Comparison of ENCODE assay signal across 8 mouse cellular contexts in the genomic region with DNA sequence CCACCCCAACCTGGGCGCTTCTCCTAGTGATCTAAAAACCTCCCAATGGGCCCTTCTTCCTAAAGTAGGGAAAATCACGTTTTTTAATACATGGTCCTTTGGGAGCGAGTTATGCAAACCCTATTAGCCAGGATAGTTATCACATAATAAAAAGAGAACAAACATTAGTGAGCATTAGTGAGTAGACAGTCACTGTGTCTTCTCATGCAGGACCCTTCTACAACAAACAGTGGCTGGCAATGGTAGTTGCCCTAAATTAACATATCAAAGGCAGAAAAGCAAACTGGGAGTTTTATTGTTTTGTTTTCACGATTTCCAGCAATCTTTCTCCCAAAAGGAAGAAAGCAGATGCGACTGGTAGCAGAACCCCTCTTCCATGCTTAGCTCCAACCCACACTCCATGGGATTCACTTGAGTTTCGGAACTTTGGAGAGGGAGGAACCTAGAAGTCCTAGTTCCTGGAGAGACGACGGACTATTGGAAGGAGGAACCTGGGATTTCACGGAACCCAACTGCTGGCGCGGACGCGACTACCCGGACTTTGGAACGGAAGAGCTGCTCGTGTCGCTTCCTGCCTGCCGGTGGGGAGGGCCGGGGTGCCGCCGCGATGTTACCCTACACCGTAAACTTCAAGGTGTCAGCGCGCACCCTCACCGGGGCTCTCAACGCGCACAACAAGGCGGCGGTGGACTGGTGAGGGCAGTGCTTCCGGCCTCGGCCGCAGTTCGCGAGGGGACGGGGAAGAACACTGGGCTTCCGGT. TPM values are rescaled to one million over a fixed set of nuclear protein-coding genes. Genes with fewer than 3 reads are reported as not detected.
A peak's percentile ranks its signal among the peaks of the same experiment; 100 is the strongest.
DNase-seq lines count a peak whose midpoint lies in the region; ATAC-seq and TF ChIP-seq lines count a peak whose summit lies in the region.

A gene (plus strand): TSS at position 493 of the 761 bp plus-strand sequence.

- peak within 1 kb of the TSS; percentile 83 for H3K4me3 ChIP-seq in cortical plate, adult 2 months (ENCODE audit: insufficient read depth, low read length)
- peak within 1 kb of the TSS; percentile 98 for H3K4me3 ChIP-seq in megakaryocyte, embryonic 14.5 days (replicated peaks)

- no peaks in the 10 kb centered on the region for H3K4me1 ChIP-seq in cortical plate, adult 2 months (ENCODE audit: control insufficient read depth, insufficient read depth, low read length)
- H3K4me1 ChIP-seq in megakaryocyte, embryonic 14.5 days: peaks cover 25% of the 10 kb centered on the region

- peak; percentile 95 for ATAC-seq in activated CD4-positive, CD25-positive, alpha-beta regulatory T cell, adult 4 months

- TF ChIP-seq CTCF in cortical plate, adult 2 months (IDR thresholded peaks at IDR 0.05; ENCODE audit: extremely low read depth, insufficient read depth, low read length): no peak

- H3K27ac ChIP-seq in cortical plate, adult 2 months (ENCODE audit: insufficient read depth, low read length): peak within 1 kb of the TSS; percentile 63

- H3K9me3 ChIP-seq in megakaryocyte, embryonic 14.5 days: no peaks in the 10 kb centered on the region

- DNase-seq in gastrocnemius, adult 8-10 months (ENCODE audit: low spot score in 2 of 2): peak; percentile 68 to 83
- peak; percentile 57 for DNase-seq in hindlimb bud, embryonic 11.5 days (ENCODE audit: extremely low spot score, low read depth, low spot score)
- peak; percentile 67 to 70 for DNase-seq in left cerebral cortex, adult 8-10 months (ENCODE audit: low spot score in 2 of 2)
- peak; percentile 90 for DNase-seq in right cerebral cortex, postnatal 10 days (ENCODE audit: low spot score in 2 of 2)
- DNase-seq in urinary bladder, postnatal 25 days (ENCODE audit: low spot score): peak; percentile 68

- peaks cover 10% of the 10 kb centered on the region for H3K36me3 ChIP-seq in megakaryocyte, embryonic 14.5 days (replicated peaks; ENCODE audit: low read length)

- no peaks in the 10 kb centered on the region for H3K27me3 ChIP-seq in megakaryocyte, embryonic 14.5 days (replicated peaks)

- TF ChIP-seq POLR2A in cortical plate, adult 2 months (IDR thresholded peaks at IDR 0.05; ENCODE audit: extremely low read depth, insufficient read depth, low read length): peak; percentile 80

RNA-seq across cellular contexts. Expression of the gene that starts here (rescaled TPM):
- polyA plus RNA-seq in activated CD4-positive, CD25-positive, alpha-beta regulatory T cell, adult 4 months (2017; shearing (Covaris generic)): 10 to 100 TPM; 19.4 to 24.6 TPM
- polyA plus RNA-seq in cortical plate, adult 2 months (2012; rRNA removed): 30.5 and 32.7 TPM in 2 replicates
- 10 to 100 TPM; 16.3 to 20.7 (median 17.6) TPM for total RNA-seq in gastrocnemius, adult 8-10 months (2022)
- total RNA-seq in left cerebral cortex, adult 8-10 months (2022): 10 to 100 TPM; 40.6 to 43.1 (median 42.7) TPM
- polyA plus RNA-seq in megakaryocyte, embryonic 14.5 days (2012; ENCODE audit: insufficient read depth, low replicate concordance): 1.8 and 5.1 TPM in 2 replicates

Comparison
In these comparisons a context has a peak if more than half of its experiments do, and no peak if none do; other contexts are left out.
1. Peak in every context shown above with its lines: DNase-seq, ATAC-seq, H3K4me3 ChIP-seq and H3K27ac ChIP-seq.